Mouse (Mus musculus) brain, embryonic 14.5 days (tissue): Measurements from ENCODE around the gene 0610040J01Rik.

ENCODE experiments used
- CTCF ChIP-seq: fragments of 200-500 bp; IDR thresholded peaks from 2 replicates; pipeline ENCODE4 v1.5.1; 2012; ENCODE audit warnings: inconsistent platforms, mild to moderate bottlenecking, moderate library complexity, borderline replicate concordance; ENCODE audit not compliant: insufficient read depth, insufficient read length; ENCODE audit errors: extremely low read depth
- POLR2A ChIP-seq: fragments of 200-500 bp; IDR thresholded peaks from 2 replicates; pipeline ENCODE4 v1.6.1; 2012; ENCODE audit warnings: mild to moderate bottlenecking, inconsistent platforms, borderline replicate concordance; ENCODE audit not compliant: poor library complexity, insufficient read depth, insufficient read length, severe bottlenecking; ENCODE audit errors: extremely low read depth

DNA sequence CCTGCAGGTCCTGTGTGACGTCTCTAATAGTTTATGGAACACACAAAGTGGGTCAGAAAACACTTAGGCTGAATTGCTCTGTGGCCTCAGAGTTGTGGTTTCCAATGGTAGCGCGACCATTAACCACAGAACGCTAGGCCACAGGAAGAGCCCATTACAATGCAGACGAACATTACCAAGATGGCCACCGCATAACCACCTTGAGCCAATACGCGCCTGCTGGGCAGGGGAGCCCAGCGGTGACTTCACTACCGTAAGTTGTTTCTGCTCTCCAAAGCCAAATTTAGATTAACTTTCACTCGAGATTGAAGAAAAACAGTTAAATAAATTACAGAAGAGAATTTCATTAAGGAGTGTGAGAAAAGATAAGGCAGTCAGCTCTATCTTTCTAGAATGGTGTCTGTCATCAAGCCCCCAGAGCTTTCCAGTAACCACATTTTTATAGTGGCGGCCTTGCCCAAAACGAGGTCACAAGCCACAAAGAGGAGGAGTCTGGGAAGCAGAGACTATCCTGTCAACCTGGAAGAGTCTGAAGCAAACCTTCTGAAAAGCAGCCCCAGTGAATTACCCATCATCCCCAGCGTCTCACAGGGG lies 113.0 kb downstream of the 0610040J01Rik start:
- TF ChIP-seq CTCF (no peak), POLR2A (no peak)
